Mouse (Mus musculus): Measurements from ENCODE around the gene Tmem199. TPM values are rescaled to one million over a fixed set of nuclear protein-coding genes. Genes with fewer than 3 reads are reported as not detected.

Gene Tmem199
- polyA plus RNA-seq (2017; shearing (Covaris generic)) = 10 to 100 TPM; 25.5 to 38.7 TPM

GRCm38 (mm10) chr11:78512025-78512957, at the start of gene Tmem199, which contains the start of gene Poldip2:
Tmem199 (minus strand) TSS chr11:78512172.
Poldip2 (plus strand) TSS chr11:78512193.

GRCm38 (mm10) chr11:78550168-78551058, 38.4 kb upstream of the Tmem199 start, which contains the start of gene Tmem97:
Tmem97 (minus strand) TSS chr11:78550777.

GRCm38 (mm10) chr11:78536080-78536689, 24.2 kb upstream of the Tmem199 start, which contains the start of the genes Tnfaip1 and Ift20:
Tnfaip1 (minus strand) TSS chr11:78536332.
Ift20 (plus strand) TSS chr11:78536361.

GRCm38 (mm10) chr11:78502909-78503650, 8.9 kb downstream of the Tmem199 start, which contains the start of gene Sebox:
Sebox (plus strand) TSS chr11:78503447.

GRCm38 (mm10) chr11:78499004-78499403, 13.0 kb downstream of the Tmem199 start, which contains the start of gene Vtn:
Vtn (plus strand) TSS chr11:78499091.

GRCm38 (mm10) chr11:78497544-78498522, 14.1 kb downstream of the Tmem199 start, which contains the start of gene Sarm1:
Sarm1 (minus strand) TSS chr11:78497754.

GRCm38 (mm10) chr11:78465568-78466180, 46.3 kb downstream of the Tmem199 start, which contains the start of gene Slc46a1:
Slc46a1 (plus strand) TSS chr11:78465697.

Other genes with a start within 250 kb of the Tmem199 start
- 1 to 10 TPM in 1 of 2 experiments, under 1 TPM in 1; 0.61 to 1.1 TPM for gene BC030499, start 221.3 kb downstream of the Tmem199 start, polyA plus RNA-seq (2017; shearing (Covaris generic))
- 1 to 10 TPM; 1.8 to 2.6 TPM for gene Spag5, start 210.6 kb downstream of the Tmem199 start, polyA plus RNA-seq (2017; shearing (Covaris generic))
- 10 to 100 TPM in 1 of 2 experiments, 1 to 10 TPM in 1; 4.7 to 11.9 TPM for gene Aldoc, start 189.2 kb downstream of the Tmem199 start, polyA plus RNA-seq (2017; shearing (Covaris generic))
- gene Pigs, start 183.8 kb downstream of the Tmem199 start, polyA plus RNA-seq (2017; shearing (Covaris generic)) = 100 to 1,000 TPM in 1 of 2 experiments, 10 to 100 TPM in 1; 97.8 to 113 TPM
- 10 to 100 TPM; 58.4 to 82.5 TPM for gene Unc119, start 168.7 kb downstream of the Tmem199 start, polyA plus RNA-seq (2017; shearing (Covaris generic))
- gene Foxn1, start 125.6 kb downstream of the Tmem199 start, polyA plus RNA-seq (2017; shearing (Covaris generic)) = under 1 TPM; 0.30 to 0.45 TPM
- gene Slc13a2, start 90.0 kb downstream of the Tmem199 start, polyA plus RNA-seq (2017; shearing (Covaris generic)) = not detected
- 1 to 10 TPM; 2.6 to 3.1 TPM for gene Slc46a1, start 46.5 kb downstream of the Tmem199 start, polyA plus RNA-seq (2017; shearing (Covaris generic))
- gene Sarm1, start 14.4 kb downstream of the Tmem199 start, polyA plus RNA-seq (2017; shearing (Covaris generic)) = 1 to 10 TPM; 3.5 to 8.3 TPM
- 1 to 10 TPM in 1 of 2 experiments, not detected in 1; 7.0 TPM for gene Vtn, start 13.1 kb downstream of the Tmem199 start, polyA plus RNA-seq (2017; shearing (Covaris generic))
- gene Sebox, start 8.7 kb downstream of the Tmem199 start, polyA plus RNA-seq (2017; shearing (Covaris generic)) = under 1 TPM in 1 of 2 experiments, not detected in 1; 0.28 TPM
- gene Poldip2, start within 50 bp of the Tmem199 start, polyA plus RNA-seq (2017; shearing (Covaris generic)) = 10 to 100 TPM; 38.5 to 41.9 TPM
- gene Tnfaip1, start 24.2 kb upstream of the Tmem199 start, polyA plus RNA-seq (2017; shearing (Covaris generic)) = 10 to 100 TPM; 14.9 to 16.2 TPM
- gene Ift20, start 24.2 kb upstream of the Tmem199 start, polyA plus RNA-seq (2017; shearing (Covaris generic)) = 100 to 1,000 TPM in 1 of 2 experiments, 10 to 100 TPM in 1; 74.9 to 107 TPM
- 10 to 100 TPM in 1 of 2 experiments, 1 to 10 TPM in 1; 9.5 to 14.8 TPM for gene Tmem97, start 38.6 kb upstream of the Tmem199 start, polyA plus RNA-seq (2017; shearing (Covaris generic))
- gene Nlk, start 185.2 kb upstream of the Tmem199 start, polyA plus RNA-seq (2017; shearing (Covaris generic)) = 10 to 100 TPM; 10.0 to 11.1 TPM
- gene Ccnq, start 239.6 kb upstream of the Tmem199 start, polyA plus RNA-seq (2017; shearing (Covaris generic)) = 10 to 100 TPM; 42.4 to 48.2 TPM